Mouse (Mus musculus) ES-E14 (cell line): ENCODE measurements around the gene Tor3a. TPM values are rescaled to one million over a fixed set of nuclear protein-coding genes. Genes with fewer than 3 reads are reported as not detected.
A peak's percentile ranks its signal among the peaks of the same experiment; 100 is the strongest.

ENCODE experiments used
- DNase-seq: peaks from one replicate; pipeline ENCODE4 v3.0.0-alpha.2; 2013; ENCODE audit warnings: low read depth, low spot score
- H3K27ac ChIP-seq: 2 replicates; pipeline ENCODE4 v1.5.1; 2012; ENCODE audit warnings: low read depth, mild to moderate bottlenecking, low read length, moderate library complexity, mixed read lengths; ENCODE audit not compliant: poor library complexity, insufficient read depth, severe bottlenecking
- H3K36me3 ChIP-seq: 2 replicates; pipeline ENCODE4 v1.6.1; 2012; ENCODE audit warnings: mild to moderate bottlenecking, low read length, moderate library complexity, mixed read lengths; ENCODE audit not compliant: control insufficient read depth, poor library complexity, insufficient read depth, severe bottlenecking
- H3K4me1 ChIP-seq, 2 experiments: fragments of 150-350 bp in 1 of 2; sonication (generic) in 1 of 2; 2 replicates each; pipeline ENCODE4 v1.6.1; 2012; ENCODE audit warnings: low read length in 2 of 2, mild to moderate bottlenecking in 1 of 2, mixed read lengths in 1 of 2; ENCODE audit not compliant: control insufficient read depth in 2 of 2, insufficient read depth in 2 of 2, poor library complexity in 1 of 2
- H3K4me3 ChIP-seq, 2 experiments: fragments of 150-350 bp in 1 of 2; sonication (generic) in 1 of 2; 2 replicates each; pipeline ENCODE4 v1.5.1; 2012; ENCODE audit warnings: low read length in 2 of 2, low read depth in 1 of 2, mild to moderate bottlenecking in 1 of 2, mixed read lengths in 1 of 2; ENCODE audit not compliant: insufficient read depth in 1 of 2, poor library complexity in 1 of 2, severe bottlenecking in 1 of 2
- H3K9ac ChIP-seq: 2 replicates; pipeline ENCODE4 v1.6.1; 2012; ENCODE audit warnings: low read depth, mild to moderate bottlenecking, low read length, mixed read lengths; ENCODE audit not compliant: poor library complexity, insufficient read depth, severe bottlenecking
- H3K9me3 ChIP-seq: fragments of 150-350 bp; sonication (generic); 2 replicates; pipeline ENCODE4 v1.6.1; 2012; ENCODE audit warnings: low read depth, mild to moderate bottlenecking, low read length; ENCODE audit not compliant: control insufficient read depth, insufficient read depth
- CHD2 ChIP-seq: IDR thresholded peaks from 2 replicates; pipeline ENCODE4 v1.6.1; 2014; ENCODE audit warnings: mild to moderate bottlenecking, low read depth, low read length, inconsistent platforms
- HCFC1 ChIP-seq: IDR thresholded peaks from 2 replicates; pipeline ENCODE4 v1.6.1; 2012; ENCODE audit warnings: low read length, inconsistent platforms, borderline replicate concordance; ENCODE audit not compliant: insufficient read depth
- MAFK ChIP-seq: IDR thresholded peaks from 2 replicates; pipeline ENCODE4 v1.6.1; 2014; ENCODE audit warnings: mild to moderate bottlenecking, low read depth, low read length, inconsistent platforms; ENCODE audit not compliant: insufficient read depth
- ZC3H11A ChIP-seq: IDR thresholded peaks from 2 replicates; pipeline ENCODE4 v1.6.1; 2012; ENCODE audit warnings: low read depth, mild to moderate bottlenecking, inconsistent platforms, low read length, borderline replicate concordance
- ZNF384 ChIP-seq: IDR thresholded peaks from 2 replicates; pipeline ENCODE4 v1.6.1; 2012; ENCODE audit warnings: low read depth, low read length, inconsistent platforms
- in situ Hi-C, 2 experiments: fragments of 600-800 bp; cut with MboI; formaldehyde crosslinking; loops; one replicate each; pipeline ENCODE4 v1.15.1; 2025; ENCODE audit warnings: low sequenced_read_pairs in 2 of 2, inconsistent platforms in 1 of 2; ENCODE audit not compliant: unreplicated experiment in 2 of 2
- total RNA-seq: library from RNA; depleted of rRNA; stranded (reverse); fragments of 300-350 nt; gene quantifications from 2 replicates; pipeline ENCODE4 v1.2.3, GENCODE M21; 2012

Gene Tor3a
- total RNA-seq, 1 experiment, result 17.2 TPM

- Histone ChIP-seq H3K9ac (no peak overlapping the region), H3K4me1 (peaks cover 0 to 20% of the 10 kb centered on the region in 2 experiments; a peak in 2 of 4 replicates), H3K9me3 (no peaks in the 10 kb centered on the region), H3K36me3 (peaks cover 33% of the 10 kb centered on the region), H3K4me3 (no peak overlapping the region), H3K27ac (no peak overlapping the region)
- DNase-seq, result no peak
- in situ Hi-C loops, result no loop called here
- no peak for TF ChIP-seq ZNF384
- TF ChIP-seq HCFC1, result no peak
- no peak for TF ChIP-seq CHD2
- no peak for TF ChIP-seq ZC3H11A
- TF ChIP-seq MAFK, result no peak
These were observed 29.2 kb downstream of the Tor3a start for GRCm38 (mm10) chr1:156644780-156645523.

DNA sequence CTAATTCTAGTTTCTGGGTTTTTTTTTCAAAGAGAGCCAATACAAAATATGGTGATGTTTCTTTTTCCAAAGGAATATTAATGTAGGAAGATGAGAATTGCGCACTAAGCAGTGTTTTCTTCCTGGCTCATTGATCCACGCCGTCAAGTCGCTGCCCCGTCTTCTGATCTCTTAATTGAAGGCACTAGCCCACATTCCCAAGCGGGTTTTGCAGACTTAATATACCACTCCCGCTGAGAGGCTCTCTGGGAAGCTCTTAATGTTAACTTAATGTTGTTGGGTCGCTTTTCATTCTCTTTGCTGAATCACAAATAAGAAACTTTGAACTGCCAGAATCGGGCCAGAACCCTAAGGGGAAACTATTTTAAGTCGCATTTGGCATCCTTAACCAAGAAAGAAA lies 30.1 kb downstream of the Tor3a start:
- peaks cover 38% of the 10 kb centered on the region for H3K36me3 ChIP-seq
- no peaks in the 10 kb centered on the region for H3K9me3 ChIP-seq
- TF ChIP-seq MAFK, result no peak
- no peak for TF ChIP-seq HCFC1
- TF ChIP-seq ZNF384, result no peak
- no peak for TF ChIP-seq ZC3H11A
- no peak for TF ChIP-seq CHD2
- peaks cover 0 to 17% of the 10 kb centered on the region in 2 experiments; a peak in 2 of 4 replicates for H3K4me1 ChIP-seq
- H3K27ac ChIP-seq, result no peak overlapping the region
- no peak overlapping the region for H3K4me3 ChIP-seq
- no peak overlapping the region for H3K9ac ChIP-seq
- DNase-seq, result no peak
- in situ Hi-C loops, result no loop called here

DNA sequence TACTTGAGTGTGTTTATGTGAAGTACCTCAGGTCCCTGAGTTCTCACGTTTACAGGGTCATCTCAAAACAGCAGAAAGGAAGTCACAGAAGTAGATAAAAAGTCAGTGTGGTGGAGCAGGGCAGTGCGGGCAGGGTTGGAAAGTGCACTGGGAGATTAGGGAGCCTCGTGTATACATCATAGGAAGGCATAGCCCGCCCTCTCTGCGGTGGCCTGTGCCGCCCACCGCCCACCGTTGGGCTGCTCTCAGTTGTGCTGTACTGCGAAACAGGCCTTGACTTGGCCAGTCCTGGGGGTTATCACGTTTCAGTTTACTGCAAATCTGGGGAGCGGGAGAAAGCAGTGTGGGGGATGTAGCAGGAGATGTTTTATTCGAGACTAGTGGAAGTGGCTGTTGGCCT lies 31.3 kb downstream of the Tor3a start:
- H3K36me3 ChIP-seq, result peaks cover 38% of the 10 kb centered on the region
- TF ChIP-seq ZC3H11A (no peak), HCFC1 (no peak), MAFK (no peak), CHD2 (no peak), ZNF384 (no peak)
- H3K4me1 ChIP-seq, result peaks cover 0 to 10% of the 10 kb centered on the region in 2 experiments; a peak in 1 of 4 replicates
- DNase-seq, result no peak
- in situ Hi-C loops, result no loop called here
- no peak overlapping the region for H3K4me3 ChIP-seq
- no peak overlapping the region for H3K9ac ChIP-seq
- H3K27ac ChIP-seq, result no peak overlapping the region
- no peaks in the 10 kb centered on the region for H3K9me3 ChIP-seq

DNA sequence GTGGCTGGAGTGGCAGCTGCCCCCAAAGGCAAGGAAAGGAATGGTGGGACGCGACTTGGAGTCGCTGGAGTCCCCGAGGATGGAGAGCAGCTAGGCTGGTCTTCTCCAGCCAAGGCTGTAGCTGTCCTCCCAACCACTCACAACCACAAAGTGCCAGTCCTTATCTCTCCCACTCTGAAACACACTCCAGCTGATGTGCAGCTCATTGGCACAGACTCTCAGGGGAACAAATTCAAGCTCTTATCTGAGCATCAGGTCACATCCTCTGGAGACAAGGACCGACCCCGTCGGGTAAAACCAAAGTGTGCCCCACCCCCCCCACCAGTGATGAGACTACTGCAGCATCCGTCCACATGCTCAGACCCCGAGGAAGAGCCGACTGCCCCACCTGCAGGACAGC lies 32.3 kb downstream of the Tor3a start:
- Histone ChIP-seq H3K4me1 (peaks cover 0 to 8% of the 10 kb centered on the region in 2 experiments; a peak in 1 of 4 replicates), H3K9me3 (no peaks in the 10 kb centered on the region), H3K27ac (no peak overlapping the region), H3K4me3 (no peak overlapping the region), H3K36me3 (peaks cover 39% of the 10 kb centered on the region), H3K9ac (no peak overlapping the region)
- TF ChIP-seq MAFK, result no peak
- DNase-seq, result no peak
- in situ Hi-C loops, result no loop called here

- Histone ChIP-seq H3K27ac (no peak overlapping the region), H3K9ac (no peak overlapping the region), H3K4me3 (no peak overlapping the region), H3K4me1 (peaks cover 0 to 8% of the 10 kb centered on the region in 2 experiments; a peak in 1 of 4 replicates), H3K9me3 (no peaks in the 10 kb centered on the region), H3K36me3 (peaks cover 37% of the 10 kb centered on the region)
- TF ChIP-seq ZNF384 (no peak), ZC3H11A (0 out of 2 replicates have a peak, but pooled peaks have one; percentile 9)
- no peak for DNase-seq
- in situ Hi-C loops, result no loop called here
These were observed 33.6 kb downstream of the Tor3a start for GRCm38 (mm10) chr1:156640577-156640976.
